Mouse (Mus musculus) CH12.LX (cell line): Measurements from ENCODE around the gene Pla1a. TPM values are rescaled to one million over a fixed set of nuclear protein-coding genes. Genes with fewer than 3 reads are reported as not detected.

ENCODE experiments used
- DNase-seq: peaks from one replicate; pipeline ENCODE4 v3.0.0-alpha.2; 2013; ENCODE audit errors: extremely low read depth
- H3K27ac ChIP-seq: 2 replicates; pipeline ENCODE4 v1.5.1; 2012; ENCODE audit warnings: low read depth, mild to moderate bottlenecking, control low read depth, moderate library complexity; ENCODE audit not compliant: insufficient read depth
- H3K27me3 ChIP-seq: replicated peaks from 2 replicates; pipeline ENCODE3; 2012; ENCODE audit warnings: inconsistent platforms
- H3K36me3 ChIP-seq, 2 experiments: replicated peaks in 1 of 2; 2 replicates each; pipeline versions ENCODE3 to v1.6.1; 2012; ENCODE audit warnings: inconsistent platforms in 1 of 2, low read length in 1 of 2, mild to moderate bottlenecking in 1 of 2, mixed read lengths in 1 of 2, moderate library complexity in 1 of 2; ENCODE audit not compliant: control insufficient read depth in 1 of 2, insufficient read depth in 1 of 2
- H3K4me1 ChIP-seq, 2 experiments: 2 replicates each; pipeline ENCODE4 v1.6.1; 2012; ENCODE audit warnings: inconsistent platforms in 1 of 2, moderate library complexity in 1 of 2; ENCODE audit not compliant: insufficient read depth in 2 of 2, control insufficient read depth in 1 of 2
- H3K4me2 ChIP-seq: 2 replicates; pipeline ENCODE4 v1.6.1; 2012; ENCODE audit warnings: low read depth, mild to moderate bottlenecking, control low read depth; ENCODE audit not compliant: poor library complexity, insufficient read depth, severe bottlenecking
- H3K4me3 ChIP-seq, 3 experiments: fragments of 150-350 bp in 1 of 3; sonication (generic) in 1 of 3; replicated peaks in 1 of 3; 2 replicates each; pipeline versions ENCODE3 to v1.5.1; 2011 to 2012; ENCODE audit warnings: low read depth in 2 of 3, low read length in 2 of 3, mild to moderate bottlenecking in 2 of 3, moderate library complexity in 2 of 3, control low read depth in 1 of 3, improper control_type of control experiment in 1 of 3, inconsistent platforms in 1 of 3, mixed read lengths in 1 of 3; ENCODE audit not compliant: poor library complexity in 1 of 3
- H3K79me2 ChIP-seq: replicated peaks from 2 replicates; pipeline ENCODE4 v1.6.1; 2012; ENCODE audit warnings: mild to moderate bottlenecking, moderate library complexity; ENCODE audit not compliant: control insufficient read depth, poor library complexity, insufficient read depth, severe bottlenecking; ENCODE audit errors: extremely low read depth
- H3K9ac ChIP-seq: 2 replicates; pipeline ENCODE4 v1.6.1; 2012; ENCODE audit warnings: low read depth, mild to moderate bottlenecking, control low read depth, moderate library complexity; ENCODE audit not compliant: insufficient read depth
- H3K9me3 ChIP-seq: replicated peaks from 2 replicates; pipeline ENCODE3; 2012; ENCODE audit warnings: low read length, inconsistent platforms, mixed read lengths
- BHLHE40 ChIP-seq: IDR thresholded peaks from 2 replicates; pipeline ENCODE4 v1.6.1; 2011; ENCODE audit warnings: mild to moderate bottlenecking, low read depth, low read length, improper control_type of control experiment
- CHD1 ChIP-seq: IDR thresholded peaks from 2 replicates; pipeline ENCODE4 v1.6.1; 2012; ENCODE audit warnings: low read depth, low read length, improper control_type of control experiment, inconsistent platforms
- CHD2 ChIP-seq: IDR thresholded peaks from 2 replicates; pipeline ENCODE4 v1.6.1; 2011; ENCODE audit warnings: low read length, improper control_type of control experiment
- CTCF ChIP-seq, 2 experiments: IDR thresholded peaks in 1 of 2; conservative IDR thresholded peaks in 1 of 2; 2 replicates each; pipeline ENCODE4 v1.5.1; 2011 to 2012; ENCODE audit warnings: low read depth in 2 of 2, low read length in 2 of 2, improper control_type of control experiment in 1 of 2, inconsistent platforms in 1 of 2, mild to moderate bottlenecking in 1 of 2, moderate library complexity in 1 of 2
- E2F4 ChIP-seq: IDR thresholded peaks from 2 replicates; pipeline ENCODE4 v1.6.1; 2011; ENCODE audit warnings: low read depth, low read length, improper control_type of control experiment; ENCODE audit not compliant: insufficient replicate concordance
- ELF1 ChIP-seq: IDR thresholded peaks from 2 replicates; pipeline ENCODE4 v1.6.1; 2014; ENCODE audit warnings: low read depth, mild to moderate bottlenecking, inconsistent platforms, low read length, improper control_type of control experiment
- EP300 ChIP-seq: IDR thresholded peaks from 2 replicates; pipeline ENCODE4 v1.6.1; 2011; ENCODE audit warnings: low read length, improper control_type of control experiment
- HCFC1 ChIP-seq: IDR thresholded peaks from 2 replicates; pipeline ENCODE4 v1.6.1; 2012; ENCODE audit warnings: low read depth, mild to moderate bottlenecking, inconsistent platforms, low read length, improper control_type of control experiment
- IRF4 ChIP-seq: IDR thresholded peaks from 2 replicates; pipeline ENCODE4 v1.6.1; 2014; ENCODE audit warnings: low read depth, mild to moderate bottlenecking, inconsistent platforms, low read length, improper control_type of control experiment
- KAT2A ChIP-seq: IDR thresholded peaks from 2 replicates; pipeline ENCODE4 v1.6.1; 2012; ENCODE audit warnings: low read length, improper control_type of control experiment, inconsistent platforms; ENCODE audit not compliant: insufficient replicate concordance
- MAFK ChIP-seq: IDR thresholded peaks from 2 replicates; pipeline ENCODE4 v1.6.1; 2011; ENCODE audit warnings: low read length, improper control_type of control experiment; ENCODE audit not compliant: insufficient replicate concordance
- MAX ChIP-seq: IDR thresholded peaks from 2 replicates; pipeline ENCODE4 v1.6.1; 2011; ENCODE audit warnings: low read length, improper control_type of control experiment
- MAZ ChIP-seq: IDR thresholded peaks from 2 replicates; pipeline ENCODE4 v1.6.1; 2012; ENCODE audit warnings: low read depth, mild to moderate bottlenecking, inconsistent platforms, low read length, improper control_type of control experiment, moderate library complexity
- MEF2A ChIP-seq: IDR thresholded peaks from 2 replicates; pipeline ENCODE4 v1.6.1; 2014; ENCODE audit warnings: low read depth, mild to moderate bottlenecking, inconsistent platforms, low read length, improper control_type of control experiment, borderline replicate concordance
- MXI1 ChIP-seq: IDR thresholded peaks from 2 replicates; pipeline ENCODE4 v1.6.1; 2011; ENCODE audit warnings: mild to moderate bottlenecking, low read depth, low read length, improper control_type of control experiment
- MYC ChIP-seq: IDR thresholded peaks from 2 replicates; pipeline ENCODE4 v1.6.1; 2011; ENCODE audit warnings: low read depth, mild to moderate bottlenecking, improper control_type of control experiment, low read length
- NELFE ChIP-seq: IDR thresholded peaks from 2 replicates; pipeline ENCODE4 v1.6.1; 2011; ENCODE audit warnings: low read depth, low read length, improper control_type of control experiment
- PAX5 ChIP-seq: IDR thresholded peaks from 2 replicates; pipeline ENCODE4 v1.6.1; 2012; ENCODE audit warnings: low read length, inconsistent platforms, mixed read lengths
- POLR2A ChIP-seq: IDR thresholded peaks from 2 replicates; pipeline ENCODE4 v1.6.1; 2011; ENCODE audit warnings: low read depth, mild to moderate bottlenecking, improper control_type of control experiment, low read length
- POLR2AphosphoS2 ChIP-seq: IDR thresholded peaks from 2 replicates; pipeline ENCODE4 v1.6.1; 2011; ENCODE audit warnings: low read depth, low read length, improper control_type of control experiment
- RCOR1 ChIP-seq: conservative IDR thresholded peaks from 2 replicates; pipeline ENCODE4 v1.6.1; 2012; ENCODE audit warnings: low read depth, mild to moderate bottlenecking, inconsistent platforms, low read length, improper control_type of control experiment
- SIN3A ChIP-seq: IDR thresholded peaks from 2 replicates; pipeline ENCODE4 v1.6.1; 2012; ENCODE audit warnings: low read length, improper control_type of control experiment, inconsistent platforms
- SMC3 ChIP-seq: IDR thresholded peaks from 2 replicates; pipeline ENCODE4 v1.6.1; 2011; ENCODE audit warnings: low read depth, low read length, improper control_type of control experiment
- UBTF ChIP-seq: IDR thresholded peaks from 2 replicates; pipeline ENCODE4 v1.6.1; 2012; ENCODE audit warnings: low read depth, mild to moderate bottlenecking, inconsistent platforms, low read length, improper control_type of control experiment, moderate library complexity
- USF1 ChIP-seq: IDR thresholded peaks from 2 replicates; pipeline ENCODE4 v1.6.1; 2014; ENCODE audit warnings: low read depth, mild to moderate bottlenecking, inconsistent platforms, low read length, improper control_type of control experiment
- USF2 ChIP-seq: conservative IDR thresholded peaks from 2 replicates; pipeline ENCODE4 v1.6.1; 2011; ENCODE audit warnings: low read depth, low read length, improper control_type of control experiment
- ZKSCAN1 ChIP-seq: IDR thresholded peaks from 2 replicates; pipeline ENCODE4 v1.6.1; 2012; ENCODE audit warnings: low read depth, inconsistent platforms, low read length, improper control_type of control experiment, borderline replicate concordance
- ZMIZ1 ChIP-seq: IDR thresholded peaks from 2 replicates; pipeline ENCODE4 v1.6.1; 2012; ENCODE audit warnings: low read depth, mild to moderate bottlenecking, inconsistent platforms, low read length, improper control_type of control experiment
- ZNF384 ChIP-seq: IDR thresholded peaks from 2 replicates; pipeline ENCODE4 v1.6.1; 2012; ENCODE audit warnings: low read depth, low read length, improper control_type of control experiment, inconsistent platforms
- dilution Hi-C: fragments of 300-500 bp; cut with MboI; formaldehyde crosslinking; loops from 2 replicates; pipeline ENCODE4 v1.14.3; 2020; ENCODE audit warnings: low sequenced_read_pairs; ENCODE audit not compliant: extremely low pct_unique_long_range_greater_than_20kb, extremely low pct_ligation_motif_present
- in situ Hi-C: fragments of 300-500 bp; cut with MboI; formaldehyde crosslinking; loops from 3 replicates; pipeline ENCODE4 v1.14.3; 2019; ENCODE audit warnings: low sequenced_read_pairs, low pct_ligation_motif_present, low pct_unique_long_range_greater_than_20kb, mixed read lengths
- polyA plus RNA-seq: library from polyadenylated mRNA; unstranded; fragments of >175 nt; gene quantifications from 2 replicates; pipeline ENCODE4 v1.2.1, GENCODE M21; 2012; ENCODE audit warnings: low read depth; ENCODE audit not compliant: insufficient read length
- total RNA-seq, 2 experiments: library from RNA; depleted of rRNA; stranded (reverse); fragments of 300-350 nt in 1 of 2; fragments of >200 nt in 1 of 2; gene quantifications; 2 replicates each; pipeline ENCODE4 v1.2.3; 2012 to 2014

Pla1a gene
- total and polyA plus RNA-seq, 3 experiments = 9.3 to 27.9 (median 14.3) TPM

GRCm38 (mm10) chr16:38385184-38385634 is 47.7 kb downstream of the Pla1a start:
- dilution Hi-C loops = no loop called here
- peak overlapping the region; percentile 89 for H3K27ac ChIP-seq

GRCm38 (mm10) chr16:38383683-38384082 is 49.3 kb downstream of the Pla1a start:
- no peak overlapping the region for H3K4me2 ChIP-seq
- DNase-seq = no peak

More at GRCm38 (mm10) chr16:38385184-38385634, 47.7 kb downstream of the Pla1a start:
- Histone ChIP-seq H3K9me3 (no peaks in the 10 kb centered on the region), H3K4me1 (peaks cover 32 to 54% of the 10 kb centered on the region in 2 experiments), H3K36me3 (no peaks in the 10 kb centered on the region), H3K4me2 (peak overlapping the region; percentile 37), H3K9ac (peak overlapping the region; percentile 49), H3K79me2 (0 out of 2 replicates have a peak, but pooled peaks cover 2% of the 10 kb centered on the region), H3K4me3 (no peak overlapping the region), H3K27me3 (no peaks in the 10 kb centered on the region)
- no peak for DNase-seq
- in situ Hi-C loops = no loop called here
- TF ChIP-seq CHD1 = peak; percentile 87; the same call in 1 of the 2 replicates
- no peak for TF ChIP-seq SMC3
- TF ChIP-seq USF2 = peak; percentile 57; the same call in 1 of the 2 replicates
- TF ChIP-seq HCFC1 = peak; percentile 33; the same call in 1 of the 2 replicates
- TF ChIP-seq BHLHE40 = no peak; the same call in 1 of the 2 replicates
- no peak; the same call in 1 of the 2 replicates for TF ChIP-seq MAX
- TF ChIP-seq ZNF384 = no peak
- TF ChIP-seq MEF2A = no peak
- TF ChIP-seq MAZ = peak; percentile 33
- TF ChIP-seq E2F4 = no peak
- TF ChIP-seq MXI1 = peak; percentile 73; the same call in 1 of the 2 replicates
- no peak; the same call in 1 of the 2 replicates for TF ChIP-seq NELFE
- TF ChIP-seq POLR2AphosphoS2 = 0 out of 2 replicates have a peak, but pooled peaks have one; percentile 60
- peak; percentile 64 for TF ChIP-seq USF1
- TF ChIP-seq ELF1 = peak; percentile 82
- TF ChIP-seq ZMIZ1 = peak; percentile 38; the same call in 1 of the 2 replicates
- no peak for TF ChIP-seq RCOR1
- peak; percentile 43; the same call in 1 of the 2 replicates for TF ChIP-seq SIN3A

More at GRCm38 (mm10) chr16:38383683-38384082, 49.3 kb downstream of the Pla1a start:
- no peaks in the 10 kb centered on the region for H3K27me3 ChIP-seq
- H3K4me1 ChIP-seq = peaks cover 33 to 54% of the 10 kb centered on the region in 2 experiments
- in situ Hi-C loops (no loop called here), dilution Hi-C loops (no loop called here)
- H3K79me2 ChIP-seq = 0 out of 2 replicates have a peak, but pooled peaks cover 2% of the 10 kb centered on the region
- no peak for TF ChIP-seq CTCF (conservative IDR thresholded peaks at IDR 0.05 in 1 of 2, IDR thresholded peaks at IDR 0.05 in 1 of 2; ENCODE audit: low read depth in 2 of 2, low read length in 2 of 2)
- no peak for TF ChIP-seq EP300
- TF ChIP-seq MEF2A = no peak
- no peak for TF ChIP-seq ZNF384
- no peak for TF ChIP-seq UBTF
- no peak for TF ChIP-seq PAX5
- no peak for TF ChIP-seq MAFK
- no peak for TF ChIP-seq MXI1
- no peak for TF ChIP-seq CHD2
- no peak for TF ChIP-seq KAT2A
- TF ChIP-seq IRF4 = no peak
- TF ChIP-seq POLR2A = no peak
- TF ChIP-seq POLR2AphosphoS2 = no peak
- TF ChIP-seq USF2 = no peak
- no peak for TF ChIP-seq ZKSCAN1
- TF ChIP-seq MYC = no peak
- H3K4me3 ChIP-seq = no peak overlapping the region
- H3K27ac ChIP-seq = 0 out of 2 replicates have a peak overlapping the region, but pooled peaks have one; percentile 4
- no peak overlapping the region for H3K9ac ChIP-seq
- H3K9me3 ChIP-seq = no peaks in the 10 kb centered on the region
- no peaks in the 10 kb centered on the region for H3K36me3 ChIP-seq
